In the genomic region with DNA sequence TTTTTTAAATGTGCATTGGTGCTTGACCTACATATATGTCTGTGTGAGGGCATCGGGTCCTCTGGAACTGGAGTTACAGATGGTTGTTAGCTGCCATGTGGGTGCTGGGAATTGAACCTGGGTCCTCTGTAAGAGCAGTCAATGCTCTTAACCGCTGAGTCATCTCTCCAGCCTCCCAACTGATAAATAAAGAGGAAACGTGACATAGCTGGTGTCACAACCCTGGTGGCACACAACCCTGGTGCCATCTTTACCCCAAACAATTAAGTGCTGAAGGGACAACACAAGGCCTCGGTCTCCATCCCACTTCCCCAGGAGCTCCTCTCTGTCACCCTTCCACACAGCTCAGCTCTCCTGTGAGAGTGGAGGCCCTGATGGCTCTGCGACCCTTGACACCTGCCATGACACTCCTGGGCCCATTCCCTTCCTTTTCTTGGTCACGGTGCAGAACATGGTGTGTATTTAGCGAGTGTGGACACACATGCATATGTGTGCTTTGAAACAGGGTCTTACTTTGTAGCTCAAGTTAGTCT, we compare ENCODE assay signal across 9 mouse cellular contexts. TPM values are rescaled to one million over a fixed set of nuclear protein-coding genes. Genes with fewer than 3 reads are reported as not detected.
DNase-seq lines count a peak whose midpoint lies in the region; ATAC-seq and TF ChIP-seq lines count a peak whose summit lies in the region.
"Had no signal": no experiment of that assay in that cellular context is flagged by ENCODE, and none has a peak within 500 bp of the region (broad histone marks: within the 10 kb centered on the region; RNA-seq: fewer than 3 reads in every experiment).

No protein-coding gene starts in this region.

- no peaks in the 10 kb centered on the region for H3K36me3 ChIP-seq in heart, embryonic 15.5 days
- H3K36me3 ChIP-seq in ES-E14 (ENCODE audit: control insufficient read depth, insufficient read depth, low read length, poor library complexity, severe bottlenecking): peaks cover 6% of the 10 kb centered on the region; the same call in 1 of the 2 replicates
- H3K36me3 ChIP-seq in forebrain, postnatal 0 days (ENCODE audit: insufficient read depth): peaks cover 16% of the 10 kb centered on the region; the same call in 1 of the 2 replicates
- H3K36me3 ChIP-seq in midbrain, embryonic 12.5 days: peaks cover 22% of the 10 kb centered on the region

- H3K27ac ChIP-seq in heart, embryonic 15.5 days: no peak overlapping the region
- H3K27ac ChIP-seq in ES-E14 (ENCODE audit: insufficient read depth, low read depth, low read length, poor library complexity, severe bottlenecking): no peak overlapping the region
- H3K27ac ChIP-seq in forebrain, postnatal 0 days (ENCODE audit: low read depth, low read length): no peak overlapping the region
- H3K27ac ChIP-seq in midbrain, embryonic 12.5 days (replicated peaks): no peak overlapping the region

- TF ChIP-seq CTCF in forebrain, postnatal 0 days (IDR thresholded peaks at IDR 0.05; ENCODE audit: low read depth): no peak

- 0 out of 2 replicates have a peak, but pooled peaks cover 4% of the 10 kb centered on the region for H3K27me3 ChIP-seq in heart, embryonic 15.5 days
- no peaks in the 10 kb centered on the region for H3K27me3 ChIP-seq in forebrain, postnatal 0 days (ENCODE audit: insufficient read depth, low read length)
- peaks cover 16% of the 10 kb centered on the region for H3K27me3 ChIP-seq in midbrain, embryonic 12.5 days

- H3K4me3 ChIP-seq in heart, embryonic 15.5 days: peak overlapping the region; percentile 77; the same call in 1 of the 2 replicates
- no peak overlapping the region for H3K4me3 ChIP-seq in ES-E14 (ENCODE audit: insufficient read depth in 1 of 2, low read depth in 1 of 2, low read length in 2 of 2, poor library complexity in 1 of 2, severe bottlenecking in 1 of 2)
- peak overlapping the region; percentile 87 for H3K4me3 ChIP-seq in forebrain, postnatal 0 days (ENCODE audit: low read depth, low read length)
- H3K4me3 ChIP-seq in midbrain, embryonic 12.5 days: peak overlapping the region; percentile 90

- H3K4me1 ChIP-seq in heart, embryonic 15.5 days (replicated peaks): peaks cover 47% of the 10 kb centered on the region
- peaks cover 2 to 20% of the 10 kb centered on the region in 2 experiments; a peak in 2 of 4 replicates for H3K4me1 ChIP-seq in ES-E14 (ENCODE audit: control insufficient read depth in 2 of 2, insufficient read depth in 2 of 2, low read length in 2 of 2, poor library complexity in 1 of 2)
- peaks cover 30% of the 10 kb centered on the region for H3K4me1 ChIP-seq in forebrain, postnatal 0 days (ENCODE audit: insufficient read depth)
- H3K4me1 ChIP-seq in midbrain, embryonic 12.5 days: peaks cover 56% of the 10 kb centered on the region

- WGBS in heart, embryonic 15.5 days: 87% methylated on average over 7 of the region's 7 CpGs
- WGBS in forebrain, postnatal 0 days: 86% methylated on average over 7 of the region's 7 CpGs
- 92% methylated on average over 7 of the region's 7 CpGs for WGBS in midbrain, embryonic 12.5 days

- no peaks in the 10 kb centered on the region for H3K9me3 ChIP-seq in heart, embryonic 15.5 days (replicated peaks)
- no peaks in the 10 kb centered on the region for H3K9me3 ChIP-seq in ES-E14 (ENCODE audit: control insufficient read depth, insufficient read depth, low read depth, low read length)
- H3K9me3 ChIP-seq in forebrain, postnatal 0 days (ENCODE audit: low read length): no peaks in the 10 kb centered on the region
- H3K9me3 ChIP-seq in midbrain, embryonic 12.5 days: no peaks in the 10 kb centered on the region

- in situ Hi-C loops in ES-E14 (cut with MboI; ENCODE audit: low sequenced_read_pairs in 2 of 2, unreplicated experiment in 2 of 2): no loop called here

- DNase-seq in heart, postnatal 4 days: no peak
- DNase-seq in ES-E14 (ENCODE audit: low read depth, low spot score): no peak
- DNase-seq in forebrain, postnatal 0 days: no peak
- DNase-seq in adrenal gland, postnatal 10 days: no peak
- DNase-seq in spleen, postnatal 10 days (ENCODE audit: low spot score in 2 of 2): no peak
- DNase-seq in right cerebral cortex, adult 2 months (ENCODE audit: low spot score in 2 of 2): no peak
- DNase-seq: adrenal gland, postnatal 36 days had no signal

- 0 out of 2 replicates have a peak overlapping the region, but pooled peaks have one; percentile 75 for H3K9ac ChIP-seq in heart, embryonic 15.5 days
- no peak overlapping the region for H3K9ac ChIP-seq in ES-E14 (ENCODE audit: insufficient read depth, low read depth, low read length, poor library complexity, severe bottlenecking)
- H3K9ac ChIP-seq in forebrain, postnatal 0 days: no peak overlapping the region
- peak overlapping the region; percentile 97 for H3K9ac ChIP-seq in midbrain, embryonic 12.5 days (replicated peaks)

- peak overlapping the region; percentile 96 for H3K4me2 ChIP-seq in heart, embryonic 15.5 days
- peak overlapping the region; percentile 99 for H3K4me2 ChIP-seq in forebrain, postnatal 0 days (ENCODE audit: low read depth)
- peak overlapping the region; percentile 100 for H3K4me2 ChIP-seq in midbrain, embryonic 12.5 days (replicated peaks)

- no peak for ATAC-seq in heart, embryonic 15.5 days (replicated peaks; ENCODE audit: insufficient number of reproducible peaks, insufficient read depth, low FRiP score, low read depth)
- no peak for ATAC-seq in forebrain, postnatal 0 days
- no peak for ATAC-seq in midbrain, embryonic 12.5 days (ENCODE audit: low FRiP score, low read depth)

TF ChIP-seq in ES-E14, 5 proteins besides CTCF, POLR2A, EP300 and RAD21:
- TF ChIP-seq MAFK (IDR thresholded peaks at IDR 0.05; ENCODE audit: insufficient read depth, low read depth, low read length) (0 out of 2 replicates have a peak, but pooled peaks have one; percentile 9), HCFC1 (IDR thresholded peaks at IDR 0.05; ENCODE audit: borderline replicate concordance, insufficient read depth, low read length) (no peak)

RNA-seq across cellular contexts. Expression of gene Rab11fip3, which starts 2.8 kb away (rescaled TPM):
- 10.2 and 12.8 TPM in 2 replicates for polyA plus RNA-seq in heart, embryonic 15.5 days (2015; fragmentation: Nextera tagmentation; extraction: Ambion mirVana)
- 10 to 100 TPM; 21.0 to 22.9 TPM for total RNA-seq in heart, postnatal 4 days (2021)
- total RNA-seq in ES-E14 (2012; rRNA removed): 9.4 and 11.2 TPM in 2 replicates
- 21.5 and 30.0 TPM in 2 replicates for total RNA-seq in forebrain, postnatal 0 days (2014; rRNA removed)
- 11.6 and 15.4 TPM in 2 replicates for polyA plus RNA-seq in forebrain, postnatal 0 days (2015; fragmentation: Nextera tagmentation; extraction: Ambion mirVana)
- 43.1 and 44.8 TPM in 2 replicates for polyA plus RNA-seq in midbrain, embryonic 12.5 days (2016; fragmentation: Nextera tagmentation; extraction: Ambion mirVana)
- 10 to 100 TPM; 15.3 to 23.8 TPM for total RNA-seq in adrenal gland, postnatal 10 days (2021)

RNA-seq across cellular contexts. Expression of gene Decr2, which starts 23.6 kb away (rescaled TPM):
- polyA plus RNA-seq in heart, embryonic 15.5 days (2015; fragmentation: Nextera tagmentation; extraction: Ambion mirVana): 36.0 and 36.9 TPM in 2 replicates
- total RNA-seq in heart, postnatal 4 days (2021): 10 to 100 TPM; 14.6 to 17.0 TPM
- total RNA-seq in ES-E14 (2012; rRNA removed): 12.6 and 15.2 TPM in 2 replicates
- total RNA-seq in forebrain, postnatal 0 days (2014; rRNA removed): 32.7 and 41.1 TPM in 2 replicates
- 29.5 and 35.3 TPM in 2 replicates for polyA plus RNA-seq in forebrain, postnatal 0 days (2015; fragmentation: Nextera tagmentation; extraction: Ambion mirVana)
- 25.1 and 27.7 TPM in 2 replicates for polyA plus RNA-seq in midbrain, embryonic 12.5 days (2016; fragmentation: Nextera tagmentation; extraction: Ambion mirVana)
- 10 to 100 TPM; 50.4 to 63.7 TPM for total RNA-seq in adrenal gland, postnatal 10 days (2021)

RNA-seq across cellular contexts. Expression of gene Nme4, which starts 28.8 kb away (rescaled TPM):
- 48.8 and 61.8 TPM in 2 replicates for polyA plus RNA-seq in heart, embryonic 15.5 days (2015; fragmentation: Nextera tagmentation; extraction: Ambion mirVana)
- total RNA-seq in heart, postnatal 4 days (2021): 10 to 100 TPM; 10.3 to 10.8 TPM
- total RNA-seq in ES-E14 (2012; rRNA removed): 96.4 and 133 TPM in 2 replicates
- 9.5 and 16.0 TPM in 2 replicates for total RNA-seq in forebrain, postnatal 0 days (2014; rRNA removed)
- polyA plus RNA-seq in forebrain, postnatal 0 days (2015; fragmentation: Nextera tagmentation; extraction: Ambion mirVana): 11.4 and 12.9 TPM in 2 replicates
- 48.0 and 50.7 TPM in 2 replicates for polyA plus RNA-seq in midbrain, embryonic 12.5 days (2016; fragmentation: Nextera tagmentation; extraction: Ambion mirVana)
- 1 to 10 TPM; 4.5 to 6.5 TPM for total RNA-seq in adrenal gland, postnatal 10 days (2021)

RNA-seq across cellular contexts. Expression of gene Tmem8, which starts 46.5 kb away (rescaled TPM):
- polyA plus RNA-seq in heart, embryonic 15.5 days (2015; fragmentation: Nextera tagmentation; extraction: Ambion mirVana): 0.77 and 1.3 TPM in 2 replicates
- 1 to 10 TPM; 1.4 to 1.7 TPM for total RNA-seq in heart, postnatal 4 days (2021)
- 22.3 and 28.5 TPM in 2 replicates for total RNA-seq in ES-E14 (2012; rRNA removed)
- 2.8 and 4.3 TPM in 2 replicates for total RNA-seq in forebrain, postnatal 0 days (2014; rRNA removed)
- polyA plus RNA-seq in forebrain, postnatal 0 days (2015; fragmentation: Nextera tagmentation; extraction: Ambion mirVana): 2.4 and 2.5 TPM in 2 replicates
- polyA plus RNA-seq in midbrain, embryonic 12.5 days (2016; fragmentation: Nextera tagmentation; extraction: Ambion mirVana): 2.1 and 2.9 TPM in 2 replicates
- total RNA-seq in adrenal gland, postnatal 10 days (2021): 1 to 10 TPM; 4.2 to 4.9 TPM

RNA-seq across cellular contexts. Expression of gene Mrpl28, which starts 56.7 kb away (rescaled TPM):
- 195 and 202 TPM in 2 replicates for polyA plus RNA-seq in heart, embryonic 15.5 days (2015; fragmentation: Nextera tagmentation; extraction: Ambion mirVana)
- total RNA-seq in heart, postnatal 4 days (2021): 10 to 100 TPM; 92.7 to 94.3 TPM
- 154 and 156 TPM in 2 replicates for total RNA-seq in ES-E14 (2012; rRNA removed)
- total RNA-seq in forebrain, postnatal 0 days (2014; rRNA removed): 116 and 166 TPM in 2 replicates
- polyA plus RNA-seq in forebrain, postnatal 0 days (2015; fragmentation: Nextera tagmentation; extraction: Ambion mirVana): 182 and 189 TPM in 2 replicates
- polyA plus RNA-seq in midbrain, embryonic 12.5 days (2016; fragmentation: Nextera tagmentation; extraction: Ambion mirVana): 194 and 210 TPM in 2 replicates
- 100 to 1,000 TPM; 100 to 101 TPM for total RNA-seq in adrenal gland, postnatal 10 days (2021)

Comparison
In these comparisons a context has a peak if more than half of its experiments do, and no peak if none do; other contexts are left out.
1. H3K4me3 ChIP-seq: peak in heart, embryonic 15.5 days (single experiment), forebrain, postnatal 0 days (single experiment) and midbrain, embryonic 12.5 days (single experiment); none in ES-E14 (0 of 2).
2. H3K9ac ChIP-seq: peak in heart, embryonic 15.5 days (single experiment) and midbrain, embryonic 12.5 days (single experiment); none in ES-E14 (single experiment) and forebrain, postnatal 0 days (single experiment).
3. Peak in every context shown above with its lines, with median percentiles within 50 percentile points of each other: H3K4me2 ChIP-seq.